Mouse (Mus musculus) stomach, postnatal 0 days (tissue): ENCODE measurements at regions not wholly inside any gene's neighbourhood (a gene's known extent, or its start where the extent isn't known, plus 50 kb on each side); places are given as distances from the start of the nearest gene placed in this dataset.

Experiments
- CTCF ChIP-seq: IDR thresholded peaks from 2 replicates; pipeline ENCODE4 v1.5.1; 2016; ENCODE audit warnings: antibody characterized with exemption, low read depth, mild to moderate bottlenecking, moderate library complexity
- EP300 ChIP-seq: optimal IDR thresholded peaks from 2 replicates; pipeline ENCODE3; 2016; ENCODE audit warnings: antibody characterized with exemption

GRCm38 (mm10) chr3:37874346-37874745 is 150.1 kb upstream of the Gm5148 start:
- TF ChIP-seq EP300 (no peak), CTCF (no peak)
